Mouse (Mus musculus): Measurements from ENCODE around the gene Borcs6. TPM values are rescaled to one million over a fixed set of nuclear protein-coding genes. Genes with fewer than 3 reads are reported as not detected.
A peak's percentile ranks its signal among the peaks of the same experiment; 100 is the strongest.

Gene Borcs6
- polyA plus RNA-seq, 1 experiment = not detected

GRCm38 (mm10) chr11:69078805-69079438 lies 19.4 kb downstream of the Borcs6 start:
- no peak for TF ChIP-seq CTCF (IDR thresholded peaks at IDR 0.05; ENCODE audit: insufficient read depth, low read depth, low read length)
- TF ChIP-seq POLR2A (IDR thresholded peaks at IDR 0.05; ENCODE audit: insufficient read depth, low read depth, low read length) = no peak
- Histone ChIP-seq H3K4me1 (ENCODE audit: control insufficient read depth, insufficient read depth, low read length) (peaks cover 8% of the 10 kb centered on the region), H3K4me3 (ENCODE audit: insufficient read depth, low read depth, low read length) (no peak overlapping the region), H3K27ac (ENCODE audit: insufficient read depth, low read depth, low read length) (no peak overlapping the region)
- WGBS = 58% methylated on average over 5 of the region's 5 CpGs

DNA sequence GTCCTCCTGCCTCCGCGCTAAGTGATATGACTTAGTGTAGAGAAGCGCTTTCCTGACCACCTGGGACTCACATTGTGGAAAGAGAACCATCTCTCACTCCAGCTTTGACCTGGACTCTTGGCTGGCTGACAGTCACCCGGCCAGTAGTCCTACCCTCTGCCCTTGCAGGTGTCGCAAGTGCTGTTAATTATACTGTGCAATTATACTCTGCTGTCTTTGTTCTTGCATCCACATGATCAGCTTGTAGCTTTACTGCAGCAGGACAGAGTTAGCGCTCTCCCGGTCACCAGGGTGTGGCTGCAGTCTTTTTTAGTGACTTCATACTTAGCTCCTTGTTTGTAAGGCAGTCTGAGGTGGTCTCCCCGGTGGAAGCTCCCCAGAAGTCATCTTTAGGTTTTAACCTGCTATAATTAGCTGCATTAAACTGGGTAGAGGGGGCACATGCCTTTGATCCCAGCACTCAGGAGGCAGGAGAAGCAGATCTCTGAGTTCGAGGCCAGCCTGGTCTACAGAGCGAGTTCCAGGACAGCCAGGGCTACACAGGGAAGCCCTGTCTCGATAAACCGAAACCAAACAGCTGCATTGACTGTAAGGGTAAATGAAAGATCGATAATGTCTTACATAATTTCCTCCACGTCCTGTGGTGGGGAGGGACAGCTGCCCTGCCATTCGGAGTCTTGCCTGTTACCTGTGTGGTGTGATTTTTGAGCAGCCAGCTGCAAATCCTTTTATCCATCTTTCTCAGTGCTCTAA lies 20.8 kb downstream of the Borcs6 start:
- H3K4me3 ChIP-seq (ENCODE audit: insufficient read depth, low read depth, low read length) = no peak overlapping the region
- WGBS = 81% methylated on average over 15 of the region's 15 CpGs
- 0 out of 2 replicates have a peak, but pooled peaks cover 2% of the 10 kb centered on the region for H3K4me1 ChIP-seq (ENCODE audit: control insufficient read depth, insufficient read depth, low read length)
- no peak overlapping the region for H3K27ac ChIP-seq (ENCODE audit: insufficient read depth, low read depth, low read length)
- TF ChIP-seq CTCF (IDR thresholded peaks at IDR 0.05; ENCODE audit: insufficient read depth, low read depth, low read length) = no peak
- TF ChIP-seq POLR2A (IDR thresholded peaks at IDR 0.05; ENCODE audit: insufficient read depth, low read depth, low read length) = no peak

DNA sequence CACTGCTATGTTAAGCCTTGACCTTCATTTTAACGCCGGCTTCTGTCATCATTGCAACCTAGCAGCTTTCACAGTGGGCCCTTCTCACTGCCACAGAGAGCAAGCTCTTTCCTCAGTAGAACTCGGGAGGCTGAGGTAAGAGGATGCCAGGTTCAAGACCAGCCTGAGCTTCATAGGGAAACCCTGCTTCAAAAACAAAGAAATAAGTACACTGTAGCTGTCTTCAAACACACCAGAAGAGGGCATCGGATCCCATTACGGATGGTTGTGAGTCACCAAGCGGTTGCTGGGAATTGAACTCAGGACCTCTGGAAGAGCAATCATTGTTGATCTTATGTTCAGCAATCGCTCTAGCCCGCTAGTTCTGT lies 21.3 kb downstream of the Borcs6 start:
- TF ChIP-seq POLR2A (IDR thresholded peaks at IDR 0.05; ENCODE audit: insufficient read depth, low read depth, low read length) (no peak), CTCF (IDR thresholded peaks at IDR 0.05; ENCODE audit: insufficient read depth, low read depth, low read length) (no peak)
- Histone ChIP-seq H3K4me1 (ENCODE audit: control insufficient read depth, insufficient read depth, low read length) (peaks cover 3% of the 10 kb centered on the region), H3K27ac (ENCODE audit: insufficient read depth, low read depth, low read length) (no peak overlapping the region), H3K4me3 (ENCODE audit: insufficient read depth, low read depth, low read length) (no peak overlapping the region)
- WGBS = 88% methylated on average over 8 of the region's 8 CpGs

DNA sequence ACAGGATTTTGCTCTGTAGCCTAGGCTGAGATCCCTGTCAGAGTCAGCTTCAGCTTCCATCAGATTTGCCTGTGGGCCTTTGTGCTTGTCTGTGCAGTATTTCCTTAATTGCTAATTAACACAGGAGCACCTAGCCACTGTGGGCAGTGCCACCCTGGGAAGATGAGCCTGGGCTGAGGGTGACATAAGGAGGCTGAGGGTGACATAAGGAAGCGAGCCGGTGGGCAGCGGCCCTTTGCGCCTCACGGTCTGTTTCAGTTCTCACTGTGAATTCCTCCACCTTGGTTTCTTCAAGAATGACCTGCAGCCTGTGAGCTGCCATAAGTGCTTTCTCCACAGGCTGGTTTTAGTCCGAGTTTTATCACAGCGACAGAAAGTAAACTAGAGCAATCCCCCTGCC lies 22.1 kb downstream of the Borcs6 start:
- 93% methylated on average over 7 of the region's 7 CpGs for WGBS
- H3K27ac ChIP-seq (ENCODE audit: insufficient read depth, low read depth, low read length) = no peak overlapping the region
- peaks cover 10% of the 10 kb centered on the region for H3K4me1 ChIP-seq (ENCODE audit: control insufficient read depth, insufficient read depth, low read length)
- H3K4me3 ChIP-seq (ENCODE audit: insufficient read depth, low read depth, low read length) = no peak overlapping the region
- no peak for TF ChIP-seq CTCF (IDR thresholded peaks at IDR 0.05; ENCODE audit: insufficient read depth, low read depth, low read length)
- no peak for TF ChIP-seq POLR2A (IDR thresholded peaks at IDR 0.05; ENCODE audit: insufficient read depth, low read depth, low read length)

- Histone ChIP-seq H3K4me3 (ENCODE audit: insufficient read depth, low read depth, low read length) (no peak overlapping the region), H3K27ac (ENCODE audit: insufficient read depth, low read depth, low read length) (no peak overlapping the region), H3K4me1 (ENCODE audit: control insufficient read depth, insufficient read depth, low read length) (peaks cover 31% of the 10 kb centered on the region)
- 60% methylated on average over 6 of the region's 6 CpGs for WGBS
- TF ChIP-seq POLR2A (IDR thresholded peaks at IDR 0.05; ENCODE audit: insufficient read depth, low read depth, low read length) = no peak
- no peak for TF ChIP-seq CTCF (IDR thresholded peaks at IDR 0.05; ENCODE audit: insufficient read depth, low read depth, low read length)
Observed at GRCm38 (mm10) chr11:69085608-69086007, 26.1 kb downstream of the Borcs6 start.

GRCm38 (mm10) chr11:69086390-69086789 lies 26.9 kb downstream of the Borcs6 start:
- 34% methylated on average over 6 of the region's 6 CpGs for WGBS
- TF ChIP-seq CTCF (IDR thresholded peaks at IDR 0.05; ENCODE audit: insufficient read depth, low read depth, low read length) (no peak), POLR2A (IDR thresholded peaks at IDR 0.05; ENCODE audit: insufficient read depth, low read depth, low read length) (no peak)
- H3K4me1 ChIP-seq (ENCODE audit: control insufficient read depth, insufficient read depth, low read length) = peaks cover 33% of the 10 kb centered on the region
- H3K4me3 ChIP-seq (ENCODE audit: insufficient read depth, low read depth, low read length) = no peak overlapping the region
- H3K27ac ChIP-seq (ENCODE audit: insufficient read depth, low read depth, low read length) = peak overlapping the region; percentile 93

- peak overlapping the region; percentile 93 for H3K27ac ChIP-seq (ENCODE audit: insufficient read depth, low read depth, low read length)
Observed at GRCm38 (mm10) chr11:69087082-69087481, 27.6 kb downstream of the Borcs6 start.

DNA sequence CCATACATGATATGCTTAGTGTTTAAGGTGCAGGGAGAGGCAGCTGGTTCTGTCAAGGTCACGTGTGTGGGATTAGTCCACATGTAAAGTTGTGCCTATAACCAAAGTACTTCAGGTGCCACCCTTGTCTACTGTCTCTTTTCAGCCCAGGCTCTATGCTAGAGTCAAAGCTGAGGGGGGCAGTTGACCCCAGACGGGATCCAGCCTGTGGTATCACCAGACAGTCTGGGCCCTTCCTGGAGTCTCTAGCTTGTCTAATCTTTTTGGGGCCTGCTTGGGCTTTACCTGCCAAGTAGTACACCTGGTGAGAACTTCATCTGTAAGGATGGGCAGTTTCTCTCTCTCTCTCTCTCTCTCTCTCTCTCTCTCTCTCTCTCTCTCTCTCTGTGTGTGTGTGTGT lies 28.1 kb downstream of the Borcs6 start:
- Histone ChIP-seq H3K27ac (ENCODE audit: insufficient read depth, low read depth, low read length) (peak overlapping the region; percentile 93), H3K4me1 (ENCODE audit: control insufficient read depth, insufficient read depth, low read length) (peaks cover 38% of the 10 kb centered on the region), H3K4me3 (ENCODE audit: insufficient read depth, low read depth, low read length) (no peak overlapping the region)
- TF ChIP-seq POLR2A (IDR thresholded peaks at IDR 0.05; ENCODE audit: insufficient read depth, low read depth, low read length) = no peak
- no peak for TF ChIP-seq CTCF (IDR thresholded peaks at IDR 0.05; ENCODE audit: insufficient read depth, low read depth, low read length)
- WGBS = 74% methylated on average over 2 of the region's 2 CpGs

More at GRCm38 (mm10) chr11:69087082-69087481, 27.6 kb downstream of the Borcs6 start:
- WGBS = 32% methylated on average over 4 of the region's 4 CpGs
- Histone ChIP-seq H3K4me3 (ENCODE audit: insufficient read depth, low read depth, low read length) (no peak overlapping the region), H3K4me1 (ENCODE audit: control insufficient read depth, insufficient read depth, low read length) (peaks cover 38% of the 10 kb centered on the region)
- TF ChIP-seq POLR2A (IDR thresholded peaks at IDR 0.05; ENCODE audit: insufficient read depth, low read depth, low read length) (no peak), CTCF (IDR thresholded peaks at IDR 0.05; ENCODE audit: insufficient read depth, low read depth, low read length) (no peak)

GRCm38 (mm10) chr11:69088103-69088855 lies 28.8 kb downstream of the Borcs6 start, which contains the start of gene Vamp2:
Gene Vamp2, plus strand, starts transcription at chr11:69088490.
- H3K4me3 ChIP-seq (ENCODE audit: insufficient read depth, low read depth, low read length) = peak within 1 kb of the TSS; percentile 86
- H3K27ac ChIP-seq (ENCODE audit: insufficient read depth, low read depth, low read length) = peak within 1 kb of the TSS; percentile 97
- peak; percentile 89 for TF ChIP-seq POLR2A (IDR thresholded peaks at IDR 0.05; ENCODE audit: insufficient read depth, low read depth, low read length)
- TF ChIP-seq CTCF (IDR thresholded peaks at IDR 0.05; ENCODE audit: insufficient read depth, low read depth, low read length) = no peak
- WGBS = under 1% methylated on average over 62 of the region's 67 CpGs
- H3K4me1 ChIP-seq (ENCODE audit: control insufficient read depth, insufficient read depth, low read length) = peaks cover 38% of the 10 kb centered on the region

Measured in olfactory bulb, adult 2 months (tissue).